Mouse (Mus musculus) limb, embryonic 12.5 days (tissue): ENCODE data around the gene Dapk3. TPM values are rescaled to one million over a fixed set of nuclear protein-coding genes. Genes with fewer than 3 reads are reported as not detected.
A peak's percentile ranks its signal among the peaks of the same experiment; 100 is the strongest.

Source experiments
- ATAC-seq: fragments of 200-750 bp; cut with Nextera tagmentation; 2 replicates; pipeline ENCODE4 v1.8.0; 2017; ENCODE audit warnings: low read depth, moderate TSS enrichment; ENCODE audit not compliant: insufficient number of reproducible peaks, insufficient read depth, low FRiP score, low TSS enrichment
- H3K27ac ChIP-seq: fragments of 300-500 bp; sonication (generic); 2 replicates; pipeline ENCODE4 v1.5.1; 2016; ENCODE audit warnings: mild to moderate bottlenecking, moderate library complexity
- H3K27me3 ChIP-seq: fragments of 300-500 bp; sonication (generic); 2 replicates; pipeline ENCODE4 v1.6.1; 2016; ENCODE audit warnings: mild to moderate bottlenecking, moderate library complexity
- H3K36me3 ChIP-seq: fragments of 300-500 bp; sonication (generic); 2 replicates; pipeline ENCODE4 v1.6.1; 2016; ENCODE audit warnings: mild to moderate bottlenecking, moderate library complexity
- H3K4me1 ChIP-seq: fragments of 300-500 bp; sonication (generic); replicated peaks from 2 replicates; pipeline ENCODE4 v1.6.1; 2016
- H3K4me2 ChIP-seq: fragments of 300-500 bp; sonication (generic); 2 replicates; pipeline ENCODE4 v1.6.1; 2016; ENCODE audit warnings: mild to moderate bottlenecking, moderate library complexity
- H3K4me3 ChIP-seq: fragments of 300-500 bp; sonication (generic); replicated peaks from 2 replicates; pipeline ENCODE4 v1.5.1; 2016; ENCODE audit warnings: mild to moderate bottlenecking
- H3K9ac ChIP-seq: fragments of 300-500 bp; sonication (generic); replicated peaks from 2 replicates; pipeline ENCODE4 v1.6.1; 2016; ENCODE audit warnings: mild to moderate bottlenecking, moderate library complexity
- H3K9me3 ChIP-seq: fragments of 300-500 bp; sonication (generic); 2 replicates; pipeline ENCODE4 v1.6.1; 2016; ENCODE audit warnings: mild to moderate bottlenecking, moderate library complexity
- WGBS: fragments of 180-500 bp; shearing (Covaris S2); methylation state at CpG from one replicate; pipeline ENCODE4 v1.1.7; 2016; 5-methylcytosine and 5-hydroxymethylcytosine counted together
- polyA plus RNA-seq: library from polyadenylated mRNA; unstranded; fragments of >200 nt; fragmentation: Nextera tagmentation; extraction: Ambion mirVana; gene quantifications from 2 replicates; pipeline ENCODE4 v1.2.1, GENCODE M21; 2016

The Dapk3 gene
- polyA plus RNA-seq: 64.2 and 65.7 TPM in 2 replicates

DNA sequence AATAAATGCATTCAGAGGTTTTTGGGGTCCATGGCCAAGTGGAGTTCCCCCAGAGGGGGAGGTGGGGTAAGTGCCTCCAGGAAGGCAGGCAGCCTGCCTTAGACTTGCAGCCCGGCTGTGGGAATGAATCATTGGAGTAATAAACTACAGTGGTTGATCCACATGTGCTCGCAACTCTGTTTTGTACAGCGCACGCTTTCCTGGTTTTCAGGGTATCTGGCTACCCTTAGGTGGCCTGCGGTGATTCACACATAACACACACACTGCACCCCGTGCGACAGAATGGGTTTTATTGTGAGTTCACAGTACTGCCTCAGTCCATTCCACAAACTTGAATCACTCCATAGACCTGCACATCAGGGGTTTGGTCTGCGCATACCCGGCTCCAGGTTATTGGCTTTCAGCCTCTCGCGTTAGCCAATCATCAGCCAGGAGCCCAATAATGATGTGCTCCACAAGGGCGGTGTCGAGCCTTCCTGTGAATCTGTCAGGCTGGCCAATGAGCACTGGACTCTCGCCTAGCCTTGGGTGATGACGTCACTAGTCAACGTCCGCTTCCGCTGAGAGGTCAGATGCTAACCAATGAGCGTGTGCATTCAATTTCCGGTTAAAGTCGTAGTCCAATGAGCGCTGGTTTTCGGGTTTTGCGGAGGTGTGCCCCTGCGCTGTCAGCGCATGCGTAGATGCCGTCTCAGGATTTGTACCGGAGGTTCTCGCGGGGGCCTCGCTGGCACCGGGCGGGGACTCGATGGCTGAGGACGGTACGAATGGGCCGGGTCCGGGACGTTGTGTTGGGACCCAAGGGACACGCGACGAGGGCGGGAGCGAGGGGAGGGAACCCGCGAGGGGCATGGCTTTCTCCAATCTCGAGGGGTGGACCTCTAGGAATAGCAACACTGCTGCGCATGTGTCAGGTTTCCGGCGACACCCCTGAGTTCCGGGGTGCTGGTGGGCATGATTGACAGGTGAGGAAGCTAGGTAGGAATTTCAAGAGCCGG, at the start of gene Dapk3:
TSS of gene Dapk3 (plus strand) at position 670 of the 998 bp plus-strand sequence.
- peak within 1 kb of the TSS; percentile 72 for H3K4me3 ChIP-seq
- peak within 1 kb of the TSS; percentile 74 for H3K9ac ChIP-seq
- no peaks in the 10 kb centered on the region for H3K27me3 ChIP-seq
- H3K27ac ChIP-seq: peak within 1 kb of the TSS; percentile 64
- H3K9me3 ChIP-seq: no peaks in the 10 kb centered on the region
- H3K4me1 ChIP-seq: peaks cover 46% of the 10 kb centered on the region
- H3K36me3 ChIP-seq: peaks cover 81% of the 10 kb centered on the region
- WGBS: 4% methylated on average over 53 of the region's 53 CpGs
- peak; percentile 93 for ATAC-seq
- peak within 1 kb of the TSS; percentile 68 for H3K4me2 ChIP-seq

GRCm38 (mm10) chr10:81134181-81134587, 48.6 kb upstream of the Dapk3 start:
- peak overlapping the region; percentile 18 for H3K4me3 ChIP-seq
- no peaks in the 10 kb centered on the region for H3K36me3 ChIP-seq
- 3% methylated on average over 16 of the region's 16 CpGs for WGBS
- no peak overlapping the region for H3K27ac ChIP-seq
- peaks cover 49% of the 10 kb centered on the region for H3K27me3 ChIP-seq
- 0 out of 2 replicates have a peak overlapping the region, but pooled peaks have one; percentile 15 for H3K4me2 ChIP-seq
- H3K4me1 ChIP-seq: peaks cover 39% of the 10 kb centered on the region
- H3K9ac ChIP-seq: no peak overlapping the region
- ATAC-seq: no peak
- H3K9me3 ChIP-seq: no peaks in the 10 kb centered on the region

- no peaks in the 10 kb centered on the region for H3K9me3 ChIP-seq
- peak within 1 kb of the TSS; percentile 99 for H3K27ac ChIP-seq
- peak within 1 kb of the TSS; percentile 100 for H3K4me2 ChIP-seq
- H3K9ac ChIP-seq: peak within 1 kb of the TSS; percentile 90
- peaks cover 42% of the 10 kb centered on the region for H3K27me3 ChIP-seq
- H3K4me3 ChIP-seq: peak within 1 kb of the TSS; percentile 84
- H3K4me1 ChIP-seq: peaks cover 40% of the 10 kb centered on the region
- H3K36me3 ChIP-seq: no peaks in the 10 kb centered on the region
- no peak for ATAC-seq
- 2% methylated on average over 41 of the region's 41 CpGs for WGBS
These were observed 47.7 kb upstream of the Dapk3 start, which contains the start of gene Zbtb7a for GRCm38 (mm10) chr10:81134966-81135681. Gene Zbtb7a, plus strand, starts transcription at chr10:81135220.

DNA sequence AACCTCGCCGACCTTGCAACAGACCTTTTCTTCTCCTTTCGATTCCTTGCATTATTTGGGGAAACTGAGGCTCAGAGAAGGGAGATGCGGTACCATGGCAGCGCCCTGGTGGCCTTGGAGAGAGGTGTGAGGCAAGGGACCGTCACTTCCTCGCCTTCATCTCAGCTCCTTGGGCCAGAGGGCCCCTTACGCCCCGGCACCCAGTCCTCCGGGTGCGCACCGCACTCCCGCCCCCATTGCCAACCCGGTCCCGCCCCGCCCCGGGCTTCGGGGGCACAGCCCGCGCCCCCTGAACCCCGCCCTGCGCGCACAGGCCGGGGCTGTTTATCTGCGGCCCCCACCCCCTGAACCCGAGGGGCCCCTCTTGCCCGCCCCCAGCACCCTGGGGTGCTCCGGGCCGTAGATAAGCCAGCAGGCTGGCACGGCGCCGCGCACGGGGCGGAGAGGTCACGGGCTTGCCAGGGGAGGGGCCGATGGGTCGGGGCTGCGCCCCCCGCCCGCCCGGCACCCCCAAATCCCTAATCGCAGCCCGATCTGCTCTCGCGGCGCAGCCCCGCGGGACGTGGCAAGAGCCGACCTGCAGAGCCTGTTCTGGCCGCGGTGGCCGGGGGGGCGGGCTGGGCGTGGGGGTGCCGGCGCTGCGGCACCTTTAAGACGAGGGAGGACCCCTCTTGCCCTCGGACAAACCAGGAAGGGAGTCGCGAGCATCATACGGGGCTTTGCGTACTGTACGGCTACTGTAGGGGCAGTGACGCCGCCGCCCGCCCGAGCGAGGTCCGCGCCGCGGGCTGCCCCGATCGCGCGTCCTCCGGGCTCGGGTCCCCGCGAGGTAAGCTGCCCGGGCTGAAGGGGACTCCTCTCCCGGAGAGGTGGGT, 46.7 kb upstream of the Dapk3 start:
- Histone ChIP-seq H3K9me3 (no peaks in the 10 kb centered on the region), H3K4me3 (peak overlapping the region; percentile 84), H3K36me3 (no peaks in the 10 kb centered on the region), H3K4me2 (peak overlapping the region; percentile 100), H3K27me3 (peaks cover 41% of the 10 kb centered on the region), H3K4me1 (peaks cover 50% of the 10 kb centered on the region), H3K9ac (peak overlapping the region; percentile 90), H3K27ac (peak overlapping the region; percentile 99)
- ATAC-seq: peak; percentile 2; the same call in 1 of the 2 replicates
- WGBS: under 1% methylated on average over 79 of the region's 86 CpGs

GRCm38 (mm10) chr10:81136706-81137231, 46.0 kb upstream of the Dapk3 start:
- peaks cover 4% of the 10 kb centered on the region; the same call in 1 of the 2 replicates for H3K36me3 ChIP-seq
- WGBS: under 1% methylated on average over 49 of the region's 50 CpGs
- H3K9me3 ChIP-seq: no peaks in the 10 kb centered on the region
- ATAC-seq: peak; percentile 58
- peak overlapping the region; percentile 90 for H3K9ac ChIP-seq
- peak overlapping the region; percentile 99 for H3K27ac ChIP-seq
- peaks cover 57% of the 10 kb centered on the region for H3K4me1 ChIP-seq
- H3K27me3 ChIP-seq: peaks cover 39% of the 10 kb centered on the region
- peak overlapping the region; percentile 84 for H3K4me3 ChIP-seq
- peak overlapping the region; percentile 100 for H3K4me2 ChIP-seq

GRCm38 (mm10) chr10:81137252-81138130, 45.3 kb upstream of the Dapk3 start:
- Histone ChIP-seq H3K27me3 (peaks cover 33% of the 10 kb centered on the region), H3K36me3 (peaks cover 10% of the 10 kb centered on the region; the same call in 1 of the 2 replicates), H3K4me2 (peak overlapping the region; percentile 97), H3K4me3 (peak overlapping the region; percentile 84), H3K4me1 (peaks cover 59% of the 10 kb centered on the region), H3K9ac (peak overlapping the region; percentile 89), H3K27ac (peak overlapping the region; percentile 99), H3K9me3 (no peaks in the 10 kb centered on the region)
- WGBS: under 1% methylated on average over 68 of the region's 89 CpGs
- peak; percentile 92 for ATAC-seq

DNA sequence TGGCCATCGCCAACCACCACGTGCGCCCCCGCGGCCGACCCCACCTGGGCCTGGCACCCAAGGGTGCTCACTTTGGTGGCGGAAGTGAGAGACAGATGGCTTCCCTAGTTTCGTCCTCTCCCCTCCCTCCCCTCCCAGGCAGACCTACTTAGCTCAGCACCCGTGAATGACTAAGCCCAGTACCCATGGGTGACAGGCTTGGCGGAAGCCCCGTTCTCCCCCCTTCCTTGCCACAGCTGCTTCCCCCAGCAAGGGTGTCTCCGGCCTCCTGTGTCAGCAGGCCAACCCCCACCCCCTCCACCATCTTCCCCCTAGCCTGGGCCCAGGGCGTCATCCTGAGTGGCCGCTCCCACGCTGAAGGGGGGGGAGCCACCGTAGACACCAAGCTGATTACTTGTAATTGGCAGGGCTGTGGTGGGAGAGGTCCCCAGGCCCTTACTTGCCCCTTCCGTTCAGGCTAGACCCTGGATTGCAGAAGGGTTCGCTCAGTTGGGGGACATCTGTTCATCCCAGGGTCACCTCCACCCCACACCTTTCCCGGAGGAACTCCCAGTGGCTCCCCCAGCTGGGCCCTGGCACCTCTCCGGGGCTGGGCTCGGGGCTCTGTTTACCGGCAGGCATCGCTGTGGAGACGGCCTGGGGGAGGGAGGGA, 44.5 kb upstream of the Dapk3 start:
- Histone ChIP-seq H3K4me1 (peaks cover 64% of the 10 kb centered on the region), H3K9me3 (no peaks in the 10 kb centered on the region), H3K4me2 (peak overlapping the region; percentile 97), H3K9ac (peak overlapping the region; percentile 89), H3K36me3 (peaks cover 13% of the 10 kb centered on the region), H3K4me3 (peak overlapping the region; percentile 84), H3K27ac (peak overlapping the region; percentile 90), H3K27me3 (peaks cover 28% of the 10 kb centered on the region)
- WGBS: 0% methylated on average over 24 of the region's 24 CpGs
- ATAC-seq: no peak

DNA sequence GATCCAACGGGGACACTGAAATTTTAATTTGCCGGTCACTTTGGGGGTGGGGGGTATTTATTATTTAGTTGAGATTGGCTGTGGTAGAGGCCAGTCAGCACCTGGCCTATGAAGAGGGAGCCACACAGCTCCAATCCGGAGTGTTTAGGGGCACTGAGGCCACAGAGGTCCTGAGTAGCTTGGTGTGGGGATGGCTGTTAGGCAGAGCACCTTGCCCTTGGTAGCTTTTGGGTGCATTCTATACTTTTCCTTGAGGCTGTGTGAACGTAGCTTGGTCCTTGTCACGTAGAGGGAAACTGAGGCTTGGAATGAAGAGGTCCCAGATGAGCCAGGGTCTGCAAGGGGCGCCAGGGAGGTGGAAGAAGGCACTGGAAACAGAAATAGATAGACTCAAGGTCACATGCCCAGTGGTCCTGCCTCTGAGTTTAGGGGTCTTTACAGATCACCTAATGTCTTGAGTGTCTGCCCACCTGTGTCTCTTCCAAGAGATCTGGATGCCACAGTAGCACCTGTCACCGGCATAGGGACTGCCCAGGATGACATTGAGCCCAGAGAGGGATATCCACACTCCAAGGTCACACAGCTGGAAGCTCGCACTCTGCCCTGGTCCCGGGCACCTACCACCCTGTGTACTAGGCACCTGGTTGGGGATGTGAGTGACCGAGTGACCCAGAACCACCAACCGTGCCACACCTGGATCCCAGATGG, 43.8 kb upstream of the Dapk3 start:
- ATAC-seq: no peak
- H3K27me3 ChIP-seq: peaks cover 22% of the 10 kb centered on the region
- peak overlapping the region; percentile 89 for H3K9ac ChIP-seq
- no peaks in the 10 kb centered on the region for H3K9me3 ChIP-seq
- peak overlapping the region; percentile 90 for H3K27ac ChIP-seq
- peak overlapping the region; percentile 84 for H3K4me3 ChIP-seq
- WGBS: 55% methylated on average over 11 of the region's 11 CpGs
- H3K36me3 ChIP-seq: peaks cover 21% of the 10 kb centered on the region
- peaks cover 63% of the 10 kb centered on the region for H3K4me1 ChIP-seq
- peak overlapping the region; percentile 97 for H3K4me2 ChIP-seq

- H3K4me1 ChIP-seq: peaks cover 58% of the 10 kb centered on the region
- no peak overlapping the region for H3K27ac ChIP-seq
- 73% methylated on average over 4 of the region's 4 CpGs for WGBS
- peak overlapping the region; percentile 84 for H3K4me3 ChIP-seq
- H3K9ac ChIP-seq: 0 out of 2 replicates have a peak overlapping the region, but pooled peaks have one; percentile 34
- H3K36me3 ChIP-seq: peaks cover 26% of the 10 kb centered on the region
- no peaks in the 10 kb centered on the region for H3K9me3 ChIP-seq
- peaks cover 16% of the 10 kb centered on the region for H3K27me3 ChIP-seq
- ATAC-seq: no peak
- peak overlapping the region; percentile 97 for H3K4me2 ChIP-seq
These were observed 43.3 kb upstream of the Dapk3 start for GRCm38 (mm10) chr10:81139529-81139846.
